Mouse (Mus musculus): Measurements from ENCODE around the gene Xpa.

Xpa gene

DNA sequence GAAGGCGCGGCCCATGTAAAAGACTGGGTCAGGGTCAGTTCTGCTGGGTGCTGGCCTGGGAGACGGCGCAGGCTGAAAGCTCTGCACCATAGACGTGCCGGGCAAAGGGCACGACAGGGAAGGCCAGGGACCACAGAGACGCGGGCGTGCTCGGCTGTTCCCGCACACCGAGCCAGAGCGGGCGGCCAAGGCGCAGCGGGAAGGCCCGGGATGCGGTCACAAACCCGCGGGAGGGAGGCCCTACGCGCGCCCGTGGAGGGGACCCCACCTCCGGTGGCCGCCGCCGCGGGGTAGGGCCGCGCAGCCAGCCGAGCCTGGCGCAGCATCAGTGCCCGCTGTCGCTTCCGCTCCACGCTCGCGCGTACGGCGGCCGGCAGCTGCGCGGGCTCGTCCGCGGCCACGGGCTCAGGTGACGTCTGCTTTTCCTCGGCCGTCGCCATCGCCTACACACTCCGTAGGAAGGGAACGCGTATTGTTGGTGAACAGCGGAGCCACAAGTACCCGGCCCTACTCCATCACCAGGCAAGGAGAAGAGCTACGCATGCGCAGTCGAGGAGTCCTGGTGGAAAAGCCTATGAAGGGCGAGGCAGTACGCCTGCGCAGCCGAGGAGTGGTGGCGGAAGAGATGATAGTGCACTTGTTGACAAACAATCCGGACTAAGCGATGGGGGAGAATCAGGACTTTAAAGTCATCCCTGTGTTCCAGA is at the start of gene Xpa:
Gene Xpa (minus strand): TSS at position 531 of the 707 bp plus-strand sequence.
- peak; percentile 97 for DNase-seq (ENCODE audit: low read depth, low spot score)

DNA sequence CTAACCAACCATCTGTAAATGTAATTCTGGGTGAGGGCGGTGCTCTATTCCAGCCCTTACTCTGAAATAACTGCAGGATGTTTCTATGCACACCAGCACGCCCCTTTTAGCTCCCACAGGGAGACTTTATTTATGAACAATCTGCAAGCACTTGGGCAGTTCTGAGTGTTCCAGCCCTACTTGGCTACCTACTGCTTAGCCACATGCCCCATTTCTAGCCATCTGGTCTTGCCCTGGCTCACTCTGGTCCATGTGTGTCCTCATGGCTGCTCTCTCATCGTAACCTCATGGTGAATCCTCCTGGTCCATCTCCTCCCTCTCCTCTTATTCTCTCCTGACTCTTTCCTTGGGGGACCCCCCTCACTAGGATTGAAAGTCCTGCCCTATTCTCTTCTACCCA is 39.8 kb upstream of the Xpa start:
- DNase-seq (ENCODE audit: low read depth, low spot score), result no peak

DNA sequence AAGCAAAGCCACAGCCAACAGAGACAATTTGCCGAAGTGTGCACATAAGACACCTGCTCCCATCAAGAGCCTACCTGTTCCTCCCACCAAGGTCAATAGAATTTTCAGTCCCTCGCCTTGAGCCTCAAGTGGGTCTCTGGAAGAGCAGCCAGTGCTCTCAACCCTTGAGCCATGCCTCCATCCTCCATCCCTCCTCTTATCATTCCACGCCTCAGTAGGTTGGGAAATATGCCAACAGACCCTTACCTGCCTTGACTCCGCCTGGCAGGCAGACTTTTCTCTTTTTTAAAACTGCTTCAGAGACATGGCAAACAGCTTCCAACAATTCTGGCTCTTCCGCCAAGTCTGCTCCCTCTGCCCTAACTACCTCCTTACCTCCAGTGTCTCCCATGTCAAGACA is 38.6 kb upstream of the Xpa start:
- DNase-seq (ENCODE audit: low read depth, low spot score), result no peak

DNA sequence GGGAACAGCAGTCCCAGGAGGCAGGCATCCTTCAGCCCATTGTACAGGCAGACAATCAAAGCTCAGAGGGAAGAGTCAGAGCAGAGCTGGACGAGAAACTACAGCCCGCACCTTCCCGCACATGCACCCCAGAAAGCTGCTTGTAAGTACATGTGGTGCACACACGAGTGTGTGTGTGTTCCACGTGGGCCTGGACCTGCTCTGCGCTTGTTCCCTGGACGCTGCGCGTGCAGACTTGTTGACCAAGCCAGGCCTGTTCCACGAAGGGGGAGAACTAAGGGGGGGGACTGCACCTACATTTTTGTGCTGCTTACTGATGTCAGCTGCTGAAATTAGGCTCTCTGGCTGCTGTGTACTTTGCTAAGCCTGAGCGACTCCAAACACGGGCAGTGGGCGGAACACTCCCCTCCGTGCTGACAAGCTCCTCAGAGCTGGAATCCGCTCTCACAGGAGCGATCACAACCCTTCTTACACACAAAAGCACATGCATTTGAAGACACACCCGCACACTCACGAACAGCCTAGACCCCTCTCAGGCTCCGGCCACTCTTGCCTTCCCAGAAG is 30.9 kb upstream of the Xpa start:
- DNase-seq (ENCODE audit: low read depth, low spot score), result no peak

DNA sequence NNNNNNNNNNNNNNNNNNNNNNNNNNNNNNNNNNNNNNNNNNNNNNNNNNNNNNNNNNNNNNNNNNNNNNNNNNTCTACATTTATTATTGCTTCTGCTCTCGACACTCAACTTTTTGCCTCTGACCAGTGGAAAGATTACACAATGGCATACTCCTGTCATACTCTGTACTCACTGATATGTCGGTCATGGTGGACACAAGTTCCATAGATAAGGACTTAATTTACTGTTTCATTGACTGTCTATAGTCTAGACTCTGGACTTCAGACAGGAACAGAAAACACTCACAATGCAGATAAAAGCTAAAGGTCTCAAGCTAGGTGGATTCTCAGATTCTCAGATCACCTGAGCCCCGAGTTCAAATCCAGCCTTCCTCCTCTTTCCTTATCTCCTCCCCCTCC is 25.0 kb upstream of the Xpa start:
- no peak for DNase-seq (ENCODE audit: low read depth, low spot score)

DNA sequence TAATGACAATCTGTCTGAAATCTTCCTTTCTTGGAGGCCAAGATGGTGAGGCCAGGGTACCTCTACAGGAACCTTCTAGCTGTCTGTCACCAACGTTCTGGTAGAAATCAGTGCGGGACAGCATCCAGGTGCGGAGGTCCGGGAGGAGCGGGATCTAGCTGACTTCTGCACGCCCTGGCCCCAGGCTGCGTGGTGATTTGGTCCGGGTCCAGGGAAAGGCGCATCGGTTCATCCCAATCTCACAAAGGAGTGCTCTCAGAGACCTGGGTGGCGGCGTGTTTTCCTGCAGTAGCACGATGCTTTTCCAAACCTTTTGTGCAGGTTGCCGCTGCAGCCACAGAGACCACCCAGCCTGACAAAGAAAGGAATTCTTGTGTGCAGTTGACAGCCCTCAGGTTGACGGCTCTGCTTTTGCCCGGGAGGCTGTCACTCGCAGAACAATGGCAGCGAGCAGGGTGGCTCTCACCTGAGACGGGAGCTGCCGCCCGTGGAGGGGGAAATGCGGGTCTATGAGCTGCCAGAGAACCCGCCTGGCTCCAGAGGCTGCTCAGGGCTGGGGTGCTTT is 6.5 kb upstream of the Xpa start:
- no peak for DNase-seq (ENCODE audit: low read depth, low spot score)

DNA sequence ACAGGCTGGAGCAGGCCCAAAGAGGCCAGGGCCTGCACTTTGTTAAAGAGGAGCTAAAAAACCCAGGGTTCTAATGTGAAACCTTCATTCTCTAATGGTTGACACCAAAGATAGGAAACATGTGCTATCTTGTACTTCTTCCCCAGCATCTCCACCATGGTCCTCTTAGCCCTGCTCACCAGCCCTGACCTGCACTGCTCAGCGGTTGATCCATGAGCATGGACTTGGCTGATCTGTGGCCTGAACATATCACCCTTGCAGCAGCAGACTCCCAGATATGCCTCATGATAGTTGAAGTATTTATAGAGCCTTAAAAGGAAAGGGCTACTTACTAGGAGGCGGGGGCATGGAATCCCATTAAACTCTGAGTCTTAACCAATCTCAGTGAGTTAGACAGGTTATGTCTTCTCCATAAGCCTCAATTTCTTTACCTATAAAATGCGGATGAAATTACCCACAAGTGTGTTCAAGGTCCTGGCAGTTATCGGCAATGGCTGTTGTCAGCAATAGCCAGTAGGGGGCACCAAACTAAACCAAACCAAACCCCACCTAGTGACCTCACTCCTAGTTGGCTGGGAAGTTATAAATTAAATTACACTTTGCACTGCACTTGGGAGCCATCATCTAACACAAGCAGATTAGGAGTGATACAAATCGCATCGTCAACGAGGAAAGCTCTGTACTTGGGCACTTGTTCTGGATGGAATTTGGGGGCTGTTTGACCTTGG is 5.9 kb upstream of the Xpa start:
- peak; percentile 70 for DNase-seq (ENCODE audit: low read depth, low spot score)

DNA sequence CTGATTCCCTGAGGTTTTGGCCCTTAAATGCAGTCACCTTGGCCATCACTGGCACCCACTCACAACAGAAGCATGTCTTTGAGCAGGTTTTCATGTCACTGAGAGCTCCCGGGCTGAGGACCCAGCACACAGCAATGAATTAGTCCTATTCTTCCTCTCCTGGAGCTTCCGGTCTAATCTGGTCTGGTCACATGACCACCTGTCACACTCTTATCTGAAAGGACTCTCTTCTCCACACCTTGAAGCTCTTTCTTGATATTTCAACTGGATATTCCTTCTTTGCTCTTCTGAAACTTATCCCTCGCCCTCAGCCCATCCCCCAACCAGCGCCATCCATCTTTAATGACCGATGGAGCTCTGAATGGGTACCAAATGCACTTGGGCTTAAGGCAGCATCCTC is 2.0 kb upstream of the Xpa start:
- DNase-seq (ENCODE audit: low read depth, low spot score), result no peak

DNA sequence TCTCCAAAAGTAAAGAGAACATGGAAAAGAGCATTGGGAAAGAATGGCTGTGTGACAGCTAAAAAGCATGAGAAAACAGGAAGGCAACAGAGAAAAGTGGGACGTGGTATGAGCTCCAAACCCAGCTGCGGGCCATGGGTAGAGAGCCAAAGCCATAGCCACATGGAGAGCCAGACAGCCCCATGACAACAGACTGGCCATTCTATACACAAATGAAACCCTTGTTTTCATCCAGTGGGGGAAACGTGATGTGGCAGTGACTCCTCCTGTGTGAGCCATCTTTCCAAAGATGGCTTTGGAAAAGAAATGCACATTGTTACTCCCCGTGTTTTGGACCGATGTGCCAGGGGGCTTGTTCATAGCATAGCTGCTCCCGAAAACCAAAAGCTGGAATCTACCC is 402 bp upstream of the Xpa start:
- DNase-seq (ENCODE audit: low read depth, low spot score), result no peak

DNA sequence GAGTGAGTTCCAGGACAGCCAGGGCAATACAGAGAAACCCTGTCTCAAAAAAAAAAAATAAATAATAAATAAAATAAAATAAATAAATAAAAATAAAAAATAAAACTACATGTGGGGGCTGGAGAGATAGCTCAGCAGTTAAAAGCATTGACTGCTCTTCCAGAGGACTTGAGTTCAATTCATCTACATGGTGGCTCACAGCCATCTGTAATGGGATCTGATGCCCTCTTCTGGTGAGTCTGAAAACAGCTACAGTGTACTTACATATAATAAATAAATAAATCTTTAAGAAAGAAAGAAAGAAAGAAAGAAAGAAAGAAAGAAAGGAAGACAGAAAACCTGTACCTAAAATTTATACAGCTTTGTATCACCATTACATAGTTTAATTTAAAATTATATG is 4.1 kb downstream of the Xpa start:
- peak; percentile 24 for DNase-seq (ENCODE audit: low read depth, low spot score)

DNA sequence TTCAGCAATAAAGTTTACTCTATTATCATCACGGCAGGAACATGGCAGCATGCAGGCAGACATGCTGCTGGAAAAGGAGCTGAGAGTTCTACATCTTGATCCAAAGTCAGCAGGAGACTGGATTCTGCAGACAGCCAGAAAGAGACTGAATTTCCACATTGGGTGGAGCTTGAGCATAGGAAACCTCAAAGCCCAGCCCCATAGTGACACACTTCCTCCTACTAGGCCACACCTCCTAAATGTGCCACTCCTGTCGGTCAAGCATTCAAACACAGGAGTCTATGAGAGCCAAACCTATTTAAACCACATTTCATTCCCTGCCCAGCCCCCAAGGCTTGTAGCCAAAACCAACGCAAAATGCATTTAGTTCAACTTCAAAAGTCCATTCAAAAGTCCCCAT is 9.6 kb downstream of the Xpa start:
- no peak for DNase-seq (ENCODE audit: low read depth, low spot score)

DNA sequence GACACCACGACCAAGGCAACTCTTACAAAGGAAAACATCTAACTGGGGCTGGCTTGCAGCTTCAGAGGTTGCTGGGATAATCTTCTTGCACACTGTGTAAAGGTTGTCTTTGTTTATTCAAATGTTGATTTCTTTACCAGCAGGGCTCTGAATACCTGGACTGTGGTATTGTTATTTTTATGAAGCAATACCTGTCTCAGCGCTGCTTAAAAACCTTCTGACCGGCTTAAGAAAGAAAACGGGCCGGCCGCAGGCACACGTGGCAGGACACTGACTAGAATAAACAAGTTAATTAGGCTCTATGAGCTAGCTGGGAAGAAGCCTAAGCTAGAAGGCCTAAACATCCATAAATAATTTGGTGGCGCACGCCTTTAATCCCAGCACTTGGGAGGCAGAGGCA is 10.2 kb downstream of the Xpa start:
- DNase-seq (ENCODE audit: low read depth, low spot score), result no peak

DNA sequence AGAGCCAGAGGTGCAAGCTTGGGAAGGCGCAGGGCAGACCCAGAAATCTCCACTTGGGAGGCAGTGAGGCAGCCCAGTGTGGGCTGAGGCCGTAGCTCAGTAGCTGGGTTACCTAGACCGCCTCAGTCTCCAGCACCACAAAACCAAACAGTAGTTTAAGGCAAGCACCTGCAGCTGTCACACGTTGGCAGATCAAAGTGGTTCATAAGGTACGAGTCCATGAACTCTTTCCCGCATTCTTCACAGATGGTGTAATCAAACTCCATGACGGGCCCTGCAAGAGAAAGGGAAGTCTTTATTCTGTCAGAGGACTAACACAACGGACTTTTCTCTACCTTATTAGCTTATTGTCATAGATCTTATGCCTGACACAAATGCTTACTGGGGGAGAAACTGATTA is 10.7 kb downstream of the Xpa start:
- DNase-seq (ENCODE audit: low read depth, low spot score), result no peak

DNA sequence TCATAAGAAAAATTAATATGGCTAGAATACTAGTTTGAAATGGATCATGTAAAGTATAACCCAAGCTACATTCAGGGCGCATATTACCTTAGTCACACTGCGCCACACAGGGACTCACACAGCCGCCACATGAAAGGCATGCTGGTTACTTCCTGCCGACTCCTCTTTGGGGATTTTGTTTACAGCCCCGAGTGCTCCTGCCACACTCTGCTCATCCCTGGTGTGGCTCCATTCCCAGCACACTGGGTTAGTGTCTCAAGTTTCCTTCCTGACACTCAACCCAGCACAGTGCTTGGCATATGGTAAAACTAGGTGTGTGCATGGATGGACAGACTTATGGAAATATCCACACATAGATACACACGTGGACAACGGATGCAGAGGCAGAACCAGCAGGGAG is 13.9 kb downstream of the Xpa start:
- DNase-seq (ENCODE audit: low read depth, low spot score), result peak; percentile 53

DNA sequence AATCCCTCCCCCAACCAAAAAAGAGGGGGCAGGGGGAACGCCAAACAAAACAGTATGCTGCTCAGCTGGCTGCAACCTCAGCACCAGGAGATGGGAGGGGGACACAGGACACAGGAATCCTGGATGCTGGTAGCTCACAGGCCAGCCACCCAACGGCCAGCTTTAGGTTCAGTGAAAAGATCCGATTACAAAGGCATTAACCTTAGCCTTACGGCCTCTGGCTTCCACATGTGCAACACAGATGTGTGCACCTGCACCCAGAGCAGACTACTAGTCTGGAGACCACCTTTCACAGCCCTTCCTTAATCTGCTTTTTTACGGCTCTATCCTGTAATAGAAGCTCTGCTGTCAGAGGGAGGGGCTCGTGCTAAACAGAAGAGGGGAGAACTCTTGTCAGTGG is 14.9 kb downstream of the Xpa start:
- no peak for DNase-seq (ENCODE audit: low read depth, low spot score)

DNA sequence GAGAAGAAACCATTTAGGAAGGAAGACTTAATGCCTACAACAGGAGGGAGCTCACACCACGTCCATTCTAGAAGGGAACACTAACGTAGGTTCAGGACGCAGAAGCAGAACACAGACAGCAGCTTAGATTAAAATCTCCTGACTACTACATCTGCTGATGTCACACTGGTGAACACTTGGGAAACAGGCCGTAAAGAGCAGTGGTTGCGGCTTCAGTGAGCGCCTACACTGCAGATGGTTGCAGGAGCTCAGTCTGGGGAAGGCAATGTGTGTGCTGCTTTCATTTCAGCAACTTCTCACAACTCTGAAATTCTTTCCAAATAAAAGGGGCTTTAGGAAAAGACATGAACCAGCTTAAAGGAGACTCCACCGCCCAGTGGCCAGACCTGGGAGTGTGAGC is 18.6 kb downstream of the Xpa start:
- no peak for DNase-seq (ENCODE audit: low read depth, low spot score)

DNA sequence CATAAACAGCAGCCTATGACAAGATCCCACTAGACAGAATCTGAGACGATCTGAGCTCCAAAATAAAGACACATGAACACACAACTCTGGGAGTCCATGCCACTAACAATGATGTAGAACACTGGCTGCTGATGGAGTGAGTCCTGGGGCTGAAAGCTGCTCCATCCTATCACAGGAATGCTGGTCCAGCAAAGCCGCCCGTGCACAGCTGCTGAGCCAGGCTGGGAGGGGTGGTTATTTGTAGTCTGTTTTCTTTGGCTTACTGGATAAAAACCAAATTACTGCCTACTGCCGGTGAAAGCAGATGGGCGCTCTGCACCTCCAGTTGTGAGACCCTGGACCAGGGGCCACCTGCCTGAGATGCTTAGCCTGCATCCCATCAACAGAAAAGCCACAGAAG is 19.1 kb downstream of the Xpa start:
- DNase-seq (ENCODE audit: low read depth, low spot score), result no peak

DNA sequence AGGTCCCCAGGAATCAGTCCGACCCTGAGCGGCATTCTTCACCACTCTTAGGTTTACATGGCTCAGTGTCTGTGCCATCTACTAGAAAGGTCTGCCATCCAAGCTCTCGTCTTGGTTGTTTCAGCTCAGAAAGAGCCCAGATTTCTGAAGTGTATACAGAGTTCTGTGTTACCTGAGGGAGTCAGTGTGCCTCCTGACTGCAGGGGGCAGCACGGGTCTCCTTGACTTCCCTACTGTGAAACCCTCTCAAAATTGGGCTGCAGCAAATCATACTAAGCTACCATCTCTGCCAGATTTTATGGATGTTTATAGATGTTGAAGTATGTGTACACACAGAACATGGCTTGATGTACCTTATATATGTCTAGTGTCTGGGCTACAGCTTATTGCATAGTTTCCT is 19.8 kb downstream of the Xpa start:
- DNase-seq (ENCODE audit: low read depth, low spot score), result no peak

DNA sequence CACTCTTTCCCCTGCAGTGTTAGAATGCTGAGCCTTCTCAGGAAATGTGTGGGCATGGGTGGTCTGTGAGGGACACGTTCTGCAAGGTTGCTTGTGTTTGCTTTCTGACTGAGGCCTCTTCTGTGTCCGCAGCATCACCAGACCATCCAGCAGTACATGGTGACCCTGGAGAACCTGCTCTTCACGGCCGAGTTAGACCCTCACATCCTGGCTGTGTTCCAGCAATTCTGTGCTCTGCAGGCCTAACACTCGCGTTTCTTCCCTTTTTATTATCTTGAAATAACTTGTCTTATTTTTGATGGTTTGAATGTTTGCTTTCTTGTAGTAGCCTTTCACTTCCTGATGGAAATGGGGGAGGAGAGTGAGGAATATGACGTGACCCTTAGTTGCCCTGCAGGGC is 24.4 kb downstream of the Xpa start:
- DNase-seq (ENCODE audit: low read depth, low spot score), result no peak

DNA sequence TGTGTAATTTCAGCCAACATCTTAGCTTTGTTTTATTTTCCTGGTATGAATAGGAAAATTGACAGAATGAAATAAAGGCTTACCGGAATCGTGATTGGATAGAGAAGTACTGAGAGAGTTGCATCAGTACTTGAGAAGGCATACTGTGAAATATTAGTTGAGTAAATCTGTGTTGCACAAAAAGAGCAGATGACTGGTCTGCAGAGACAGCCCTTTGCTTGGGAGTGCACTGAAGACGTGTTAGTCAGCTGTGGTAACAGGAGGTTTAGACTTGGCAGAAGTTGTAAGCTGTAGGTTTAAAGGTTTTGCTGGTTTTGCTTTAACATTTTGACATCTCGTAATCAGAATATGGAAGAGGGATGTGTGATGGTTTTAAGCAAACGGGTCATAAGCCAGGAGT is 30.3 kb downstream of the Xpa start:
- DNase-seq (ENCODE audit: low read depth, low spot score), result no peak

DNA sequence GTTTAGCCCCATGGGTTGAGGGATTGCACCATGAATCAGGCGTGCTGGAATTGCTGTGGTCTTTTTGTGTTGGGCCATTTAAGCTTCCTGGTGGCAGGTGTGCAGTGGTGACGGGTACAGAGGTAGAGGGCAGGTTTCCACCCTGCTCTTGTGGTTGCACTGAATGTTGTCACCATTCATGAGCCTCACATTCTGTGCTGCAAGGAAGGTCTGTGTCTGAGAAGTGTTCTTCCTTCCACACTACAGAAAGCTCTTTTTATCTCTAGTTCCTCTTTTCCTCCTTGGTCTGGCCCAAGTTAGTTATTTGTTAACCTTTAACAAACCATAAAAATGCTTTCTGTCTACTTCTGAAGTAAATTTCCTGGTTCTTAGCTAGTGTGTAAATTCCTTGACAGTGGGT is 32.1 kb downstream of the Xpa start:
- DNase-seq (ENCODE audit: low read depth, low spot score), result no peak

DNA sequence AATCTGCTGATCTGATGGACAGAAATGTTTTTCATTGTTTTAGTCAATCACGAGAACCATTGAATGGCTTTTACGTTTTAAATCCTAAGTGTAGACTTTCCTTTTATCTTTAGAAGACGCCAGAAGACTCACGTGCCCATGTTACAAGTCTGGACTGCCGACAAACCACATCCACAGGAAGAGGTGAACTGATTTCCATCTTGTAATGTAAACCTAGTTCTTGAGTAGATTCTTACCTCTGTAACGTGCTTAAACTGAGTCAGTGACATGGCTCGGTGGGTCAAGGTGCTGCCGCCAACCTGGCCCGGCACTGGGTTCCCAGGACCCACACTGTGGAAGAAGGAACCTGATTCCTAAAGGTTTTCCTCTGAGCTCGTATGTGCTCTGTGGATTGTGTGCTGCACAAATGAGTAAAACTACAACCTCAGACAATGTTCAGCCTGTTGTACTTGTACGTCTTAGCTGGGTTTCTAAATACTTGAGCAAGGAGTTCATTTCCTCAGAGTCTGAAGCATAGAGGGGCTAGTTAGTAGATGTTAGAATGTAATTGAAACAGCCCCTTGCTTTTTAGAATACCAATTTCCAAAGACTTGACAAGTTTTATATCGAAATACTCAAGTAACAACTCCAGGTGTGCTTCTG is 44.1 kb downstream of the Xpa start:
- DNase-seq (ENCODE audit: low read depth, low spot score), result peak; percentile 83

Measured in CD4-positive helper T cell, adult 2 months (primary cell).